In genomic region chr11:30676086-30676485, GRCm38 (mm10) we compare ENCODE assay signal across 9 mouse cellular contexts. TPM values are rescaled to one million over a fixed set of nuclear protein-coding genes. Genes with fewer than 3 reads are reported as not detected.
DNase-seq lines count a peak whose midpoint lies in the region; ATAC-seq and TF ChIP-seq lines count a peak whose summit lies in the region.
"Had no signal": no experiment of that assay in that cellular context is flagged by ENCODE, and none has a peak within 500 bp of the region (broad histone marks: within the 10 kb centered on the region; RNA-seq: fewer than 3 reads in every experiment).

No protein-coding gene starts in this region.

- H3K36me3 ChIP-seq in hindbrain, embryonic 14.5 days (replicated peaks; ENCODE audit: control insufficient read depth, insufficient read depth): no peaks in the 10 kb centered on the region
- no peaks in the 10 kb centered on the region for H3K36me3 ChIP-seq in hindbrain, embryonic 10.5 days
- H3K36me3 ChIP-seq: limb, embryonic 15.5 days had no signal

- no peak overlapping the region for H3K27ac ChIP-seq in hindbrain, embryonic 14.5 days
- H3K27ac ChIP-seq in hindbrain, embryonic 10.5 days: no peak overlapping the region
- H3K27ac ChIP-seq in left cerebral cortex, adult 2 months: no peak overlapping the region
- H3K27ac ChIP-seq: limb, embryonic 15.5 days had no signal

- H3K4me3 ChIP-seq in hindbrain, embryonic 14.5 days (replicated peaks; ENCODE audit: low read length): no peak overlapping the region
- H3K4me3 ChIP-seq in hindbrain, embryonic 10.5 days: no peak overlapping the region
- H3K4me3 ChIP-seq in left cerebral cortex, adult 2 months: no peak overlapping the region
- H3K4me3 ChIP-seq: limb, embryonic 15.5 days had no signal

- intact Hi-C loops in left cerebral cortex, adult 2 months (cut with DNase I): loop anchor here (2.0 to 10.0 kb wide), 4 partner anchors 95 to 961 kb away; partner anchors contain the start of gene Psme4

- TF ChIP-seq CTCF in left cerebral cortex, adult 2 months (IDR thresholded peaks at IDR 0.05): peak; percentile 86

- no peak overlapping the region for H3K9ac ChIP-seq in hindbrain, embryonic 14.5 days
- H3K9ac ChIP-seq: limb, embryonic 15.5 days had no signal

- H3K4me1 ChIP-seq in hindbrain, embryonic 14.5 days (replicated peaks; ENCODE audit: control insufficient read depth, insufficient read depth, low read length): no peaks in the 10 kb centered on the region
- no peaks in the 10 kb centered on the region for H3K4me1 ChIP-seq in hindbrain, embryonic 10.5 days (replicated peaks)
- H3K4me1 ChIP-seq: limb, embryonic 15.5 days had no signal

- WGBS in hindbrain, embryonic 14.5 days: 90% methylated on average over 1 of the region's 1 CpGs
- WGBS in hindbrain, embryonic 10.5 days: 85% methylated on average over 1 of the region's 1 CpGs

- DNase-seq in hindbrain, embryonic 14.5 days (ENCODE audit: low spot score): peak; percentile 57
- DNase-seq in hindbrain, embryonic 10.5 days (ENCODE audit: low spot score): no peak
- peak; percentile 11 for DNase-seq in CD4-positive helper T cell, adult 2 months (ENCODE audit: low read depth, low spot score)
- peak; percentile 16 for DNase-seq in adrenal gland, postnatal 25 days
- DNase-seq in frontal cortex, postnatal 10 days (ENCODE audit: low spot score in 2 of 2): peak; percentile 30 to 41
- peak; percentile 42 to 59 for DNase-seq in left cerebral cortex, adult 2 months (ENCODE audit: extremely low spot score in 1 of 2, low spot score in 2 of 2)
- peak; percentile 18 to 32 for DNase-seq in right cerebral cortex, postnatal 36 days (ENCODE audit: low spot score in 2 of 2)

- ATAC-seq in hindbrain, embryonic 14.5 days (ENCODE audit: low FRiP score): no peak
- no peak for ATAC-seq in erythroblast, adult 5-6 weeks (replicated peaks; ENCODE audit: low FRiP score, poor library complexity, severe bottlenecking)

- no peak overlapping the region for H3K4me2 ChIP-seq in hindbrain, embryonic 14.5 days (replicated peaks)
- H3K4me2 ChIP-seq: limb, embryonic 15.5 days had no signal

- no peaks in the 10 kb centered on the region for H3K9me3 ChIP-seq in hindbrain, embryonic 14.5 days (ENCODE audit: control insufficient read depth, low read length)
- no peaks in the 10 kb centered on the region for H3K9me3 ChIP-seq in hindbrain, embryonic 10.5 days
- H3K9me3 ChIP-seq: limb, embryonic 15.5 days had no signal

- no peaks in the 10 kb centered on the region for H3K27me3 ChIP-seq in hindbrain, embryonic 14.5 days (ENCODE audit: control insufficient read depth, insufficient read depth, low read length)
- no peaks in the 10 kb centered on the region for H3K27me3 ChIP-seq in hindbrain, embryonic 10.5 days (ENCODE audit: insufficient read depth, poor library complexity, severe bottlenecking)
- H3K27me3 ChIP-seq: limb, embryonic 15.5 days had no signal

RNA-seq across cellular contexts. Expression of gene Acyp2, which starts 26.7 kb away (rescaled TPM):
- 32.2 and 35.7 TPM in 2 replicates for polyA plus RNA-seq in hindbrain, embryonic 14.5 days (2014; fragmentation: Nextera tagmentation; extraction: Ambion mirVana)
- 6.8 and 9.1 TPM in 2 replicates for polyA plus RNA-seq in hindbrain, embryonic 10.5 days (2016; fragmentation: Nextera tagmentation; extraction: Ambion mirVana)
- total RNA-seq in adrenal gland, postnatal 25 days (2021): 32.0 and 48.7 TPM in 2 replicates
- 10 to 100 TPM; 22.8 to 27.1 TPM for total RNA-seq in left cerebral cortex, adult 2 months (2021)
- 1.7 TPM in 2 replicates for total RNA-seq in erythroblast, adult 5-6 weeks (2015; ENCODE audit: low replicate concordance)
- 2.1 TPM in 1 of 2 replicates, not detected in the other for total RNA-seq in erythroblast, adult 5-6 weeks (2017; ENCODE audit: low replicate concordance)

Comparison
In these comparisons a context has a peak if more than half of its experiments do, and no peak if none do; other contexts are left out.
1. RNA of gene Acyp2, which starts 26.7 kb away (total RNA-seq): 32.0 to 48.7 TPM in adrenal gland, postnatal 25 days and 22.8 to 27.1 TPM in left cerebral cortex, adult 2 months; 1.7 to 2.1 TPM in erythroblast, adult 5-6 weeks; every median in the first group is over 4 times any median in the second.